Mouse (Mus musculus) thymus, adult 2 months (tissue): ENCODE measurements at regions not wholly inside any gene's neighbourhood (a gene's known extent, or its start where the extent isn't known, plus 50 kb on each side); places are given as distances from the start of the nearest gene placed in this dataset.

Experiments
- DNase-seq: peaks from one replicate; pipeline ENCODE4 v3.0.0; 2021
- H3K27ac ChIP-seq: fragments of 200-500 bp; 2 replicates; pipeline ENCODE4 v1.5.1; 2012; ENCODE audit warnings: low read length, control low read depth; ENCODE audit not compliant: control insufficient read depth, insufficient read depth
- H3K27me3 ChIP-seq: fragments of 200-500 bp; 2 replicates; pipeline ENCODE4 v1.6.1; 2012; ENCODE audit warnings: mild to moderate bottlenecking, low read length, moderate library complexity, mixed read lengths; ENCODE audit not compliant: control insufficient read depth, insufficient read depth
- H3K36me3 ChIP-seq: fragments of 200-500 bp; 2 replicates; pipeline ENCODE4 v1.6.1; 2012; ENCODE audit warnings: mild to moderate bottlenecking, low read length, moderate library complexity; ENCODE audit not compliant: control insufficient read depth, insufficient read depth
- H3K4me1 ChIP-seq: fragments of 200-500 bp; replicated peaks from 2 replicates; pipeline ENCODE4 v1.6.1; 2012; ENCODE audit warnings: low read length; ENCODE audit not compliant: control insufficient read depth, insufficient read depth
- H3K4me3 ChIP-seq: fragments of 200-500 bp; 2 replicates; pipeline ENCODE4 v1.5.1; 2012; ENCODE audit warnings: mild to moderate bottlenecking, low read length, control low read depth, moderate library complexity; ENCODE audit not compliant: control insufficient read depth, insufficient read depth
- CTCF ChIP-seq: fragments of 200-500 bp; IDR thresholded peaks from 2 replicates; pipeline ENCODE4 v1.5.1; 2012; ENCODE audit warnings: mild to moderate bottlenecking, control low read depth, low read length, moderate library complexity, borderline replicate concordance; ENCODE audit not compliant: control insufficient read depth, poor library complexity, insufficient read depth; ENCODE audit errors: extremely low read depth
- POLR2A ChIP-seq: fragments of 200-500 bp; IDR thresholded peaks from 2 replicates; pipeline ENCODE4 v1.6.1; 2012; ENCODE audit warnings: mild to moderate bottlenecking, low read length, control low read depth, moderate library complexity; ENCODE audit not compliant: control insufficient read depth, poor library complexity, insufficient read depth; ENCODE audit errors: extremely low read depth
- WGBS: fragments of 180-500 bp; shearing (Covaris S2); methylation state at CpG from one replicate; pipeline ENCODE4 v1.1.7; 2018; 5-methylcytosine and 5-hydroxymethylcytosine counted together

GRCm38 (mm10) chr14:105495161-105495560 lies 236.8 kb downstream of the Ndfip2 start:
- Histone ChIP-seq H3K4me3 (no peak overlapping the region), H3K4me1 (peaks cover 12% of the 10 kb centered on the region), H3K27ac (no peak overlapping the region), H3K27me3 (no peaks in the 10 kb centered on the region), H3K36me3 (no peaks in the 10 kb centered on the region)
- TF ChIP-seq POLR2A = no peak
- no peak for TF ChIP-seq CTCF
- 85% methylated on average over 2 of the region's 2 CpGs for WGBS
- no peak for DNase-seq

- Histone ChIP-seq H3K27me3 (no peaks in the 10 kb centered on the region), H3K4me3 (no peak overlapping the region), H3K36me3 (no peaks in the 10 kb centered on the region), H3K27ac (no peak overlapping the region), H3K4me1 (peaks cover 9% of the 10 kb centered on the region)
- no peak for DNase-seq
- no peak for TF ChIP-seq CTCF
- TF ChIP-seq POLR2A = no peak
- 94% methylated on average over 3 of the region's 3 CpGs for WGBS
These were observed 236.0 kb downstream of the Ndfip2 start for GRCm38 (mm10) chr14:105494415-105494814.

GRCm38 (mm10) chr14:105490158-105490557 lies 231.8 kb downstream of the Ndfip2 start:
- no peaks in the 10 kb centered on the region for H3K36me3 ChIP-seq
- no peak for DNase-seq
- no peak overlapping the region for H3K4me3 ChIP-seq
- no peaks in the 10 kb centered on the region for H3K27me3 ChIP-seq
- TF ChIP-seq CTCF (no peak), POLR2A (no peak)
- H3K4me1 ChIP-seq = no peaks in the 10 kb centered on the region
- H3K27ac ChIP-seq = no peak overlapping the region
- 54% methylated on average over 3 of the region's 3 CpGs for WGBS

GRCm38 (mm10) chr14:105483352-105484083 lies 225.1 kb downstream of the Ndfip2 start:
- DNase-seq = no peak
- TF ChIP-seq CTCF = no peak
- no peak overlapping the region for H3K27ac ChIP-seq
- peak overlapping the region; percentile 41 for H3K4me3 ChIP-seq
- H3K4me1 ChIP-seq = peaks cover 11% of the 10 kb centered on the region
- 32% methylated on average over 21 of the region's 21 CpGs for WGBS
- H3K36me3 ChIP-seq = no peaks in the 10 kb centered on the region
- H3K27me3 ChIP-seq = no peaks in the 10 kb centered on the region

- Histone ChIP-seq H3K27me3 (no peaks in the 10 kb centered on the region), H3K27ac (no peak overlapping the region), H3K36me3 (no peaks in the 10 kb centered on the region), H3K4me3 (peak overlapping the region; percentile 41), H3K4me1 (peaks cover 11% of the 10 kb centered on the region)
- DNase-seq = no peak
- TF ChIP-seq POLR2A = no peak
- no peak for TF ChIP-seq CTCF
- WGBS = 4% methylated on average over 16 of the region's 16 CpGs
These were observed 224.4 kb downstream of the Ndfip2 start for GRCm38 (mm10) chr14:105482644-105483351.

- H3K27ac ChIP-seq = no peak overlapping the region
- H3K27me3 ChIP-seq = no peaks in the 10 kb centered on the region
- H3K36me3 ChIP-seq = no peaks in the 10 kb centered on the region
- peaks cover 11% of the 10 kb centered on the region for H3K4me1 ChIP-seq
- WGBS = 5% methylated on average over 9 of the region's 9 CpGs
- no peak overlapping the region for H3K4me3 ChIP-seq
- TF ChIP-seq CTCF (no peak), POLR2A (no peak)
- DNase-seq = no peak
These were observed 221.7 kb downstream of the Ndfip2 start for GRCm38 (mm10) chr14:105480048-105480447.
